Mouse (Mus musculus): Measurements from ENCODE around the gene 2310033P09Rik. TPM values are rescaled to one million over a fixed set of nuclear protein-coding genes. Genes with fewer than 3 reads are reported as not detected.
"Not testable (repeated sequence)": the region's sequence is repeated elsewhere in the genome, so short reads cannot be mapped to it uniquely, and the experiment has no call there.

2310033P09Rik gene
- total RNA-seq, 2 experiments from 2014 or later: 19.7 to 20.4 TPM

GRCm38 (mm10) chr11:59191231-59192058 is 16.7 kb upstream of the 2310033P09Rik start:
- intact Hi-C loops (cut with DNase I): no loop called here
- DNase-seq (ENCODE audit: extremely low spot score in 1 of 2, low spot score in 2 of 2): peak; percentile 91 to 95

- intact Hi-C loops (cut with DNase I): no loop called here
- DNase-seq (ENCODE audit: extremely low spot score in 1 of 2, low spot score in 2 of 2): no peak
Measured at GRCm38 (mm10) chr11:59192059-59192386, 16.1 kb upstream of the 2310033P09Rik start, which contains the start of gene Guk1. TSS of gene Guk1 (minus strand) at chr11:59192212.

- intact Hi-C loops (cut with DNase I): no loop called here
- no peak for DNase-seq (ENCODE audit: extremely low spot score in 1 of 2, low spot score in 2 of 2)
Measured at GRCm38 (mm10) chr11:59196230-59196629, 11.9 kb upstream of the 2310033P09Rik start.

- intact Hi-C loops (cut with DNase I): no loop called here
- DNase-seq (ENCODE audit: extremely low spot score in 1 of 2, low spot score in 2 of 2): no peak
Measured at GRCm38 (mm10) chr11:59201216-59202002, 6.7 kb upstream of the 2310033P09Rik start.

- peak; percentile 91 to 97 for DNase-seq (ENCODE audit: extremely low spot score in 1 of 2, low spot score in 2 of 2)
- intact Hi-C loops (cut with DNase I): no loop called here
Measured at GRCm38 (mm10) chr11:59202081-59202995, 5.8 kb upstream of the 2310033P09Rik start, which contains the start of gene Mrpl55. TSS of gene Mrpl55 (plus strand) at chr11:59202486.

GRCm38 (mm10) chr11:59209003-59209441 is 901 bp downstream of the 2310033P09Rik start:
- intact Hi-C loops (cut with DNase I): no loop called here

GRCm38 (mm10) chr11:59209580-59209979 is 1.5 kb downstream of the 2310033P09Rik start:
- no peak for DNase-seq (ENCODE audit: extremely low spot score in 1 of 2, low spot score in 2 of 2)
- intact Hi-C loops (cut with DNase I): no loop called here

More at GRCm38 (mm10) chr11:59209003-59209441, 901 bp downstream of the 2310033P09Rik start:
- DNase-seq (ENCODE audit: extremely low spot score in 1 of 2, low spot score in 2 of 2): peak in 1 of 2 experiments; percentile 77

- DNase-seq (ENCODE audit: extremely low spot score in 1 of 2, low spot score in 2 of 2): no peak
- intact Hi-C loops (cut with DNase I): no loop called here
Measured at GRCm38 (mm10) chr11:59210020-59210419, 1.9 kb downstream of the 2310033P09Rik start.

- intact Hi-C loops (cut with DNase I); DNase-seq (ENCODE audit: extremely low spot score in 1 of 2, low spot score in 2 of 2): not testable (repeated sequence)
Measured at GRCm38 (mm10) chr11:59211561-59211960, 3.4 kb downstream of the 2310033P09Rik start.

GRCm38 (mm10) chr11:59212320-59212719 is 4.2 kb downstream of the 2310033P09Rik start:
- intact Hi-C loops (cut with DNase I); DNase-seq (ENCODE audit: extremely low spot score in 1 of 2, low spot score in 2 of 2): not testable (repeated sequence)

GRCm38 (mm10) chr11:59212892-59213494 is 4.9 kb downstream of the 2310033P09Rik start:
- intact Hi-C loops (cut with DNase I): no loop called here
- peak in 1 of 2 experiments; percentile 38 for DNase-seq (ENCODE audit: extremely low spot score in 1 of 2, low spot score in 2 of 2)

- DNase-seq (ENCODE audit: extremely low spot score in 1 of 2, low spot score in 2 of 2): no peak
- intact Hi-C loops (cut with DNase I): no loop called here
Measured at GRCm38 (mm10) chr11:59216955-59217354, 8.8 kb downstream of the 2310033P09Rik start.

- intact Hi-C loops (cut with DNase I): no loop called here
- no peak for DNase-seq (ENCODE audit: extremely low spot score in 1 of 2, low spot score in 2 of 2)
Measured at GRCm38 (mm10) chr11:59218389-59218998, 10.4 kb downstream of the 2310033P09Rik start.

- DNase-seq (ENCODE audit: extremely low spot score in 1 of 2, low spot score in 2 of 2): no peak
- intact Hi-C loops (cut with DNase I): no loop called here
Measured at GRCm38 (mm10) chr11:59219064-59219463, 10.9 kb downstream of the 2310033P09Rik start.

GRCm38 (mm10) chr11:59221604-59222003 is 13.5 kb downstream of the 2310033P09Rik start:
- intact Hi-C loops (cut with DNase I): loop anchor here (10.0 kb wide), 1 partner anchor 263 kb away; no protein-coding TSS in a partner anchor
- no peak for DNase-seq (ENCODE audit: extremely low spot score in 1 of 2, low spot score in 2 of 2)

GRCm38 (mm10) chr11:59222306-59222705 is 14.2 kb downstream of the 2310033P09Rik start:
- intact Hi-C loops (cut with DNase I): loop anchor here (10.0 kb wide), 1 partner anchor 262 kb away; no protein-coding TSS in a partner anchor
- no peak for DNase-seq (ENCODE audit: extremely low spot score in 1 of 2, low spot score in 2 of 2)

- intact Hi-C loops (cut with DNase I): loop anchor here (10.0 kb wide), 1 partner anchor 261 kb away; no protein-coding TSS in a partner anchor
- no peak for DNase-seq (ENCODE audit: extremely low spot score in 1 of 2, low spot score in 2 of 2)
Measured at GRCm38 (mm10) chr11:59224025-59224424, 15.9 kb downstream of the 2310033P09Rik start.
